Mouse (Mus musculus) G1E-ER4 (cell line): ENCODE measurements around the gene Cpt1b. TPM values are rescaled to one million over a fixed set of nuclear protein-coding genes. Genes with fewer than 3 reads are reported as not detected.

Experiments
- GATA1 ChIP-seq: IDR thresholded peaks from one replicate; pipeline ENCODE4 v1.8.0; 2012; ENCODE audit warnings: low read length, inconsistent platforms
- polyA plus RNA-seq: library from polyadenylated mRNA; stranded (reverse); fragments of >175 nt; gene quantifications from 2 replicates; pipeline ENCODE4 v1.2.3, GENCODE M21; 2012

The Cpt1b gene
- polyA plus RNA-seq, 1 experiment = 0.41 TPM

- no peak for TF ChIP-seq GATA1
Observed at GRCm38 (mm10) chr15:89376957-89377356, 48.7 kb downstream of the Cpt1b start, which contains the start of gene Tymp. TSS of gene Tymp (minus strand) at chr15:89377039.

GRCm38 (mm10) chr15:89376040-89376439, 49.6 kb downstream of the Cpt1b start:
- TF ChIP-seq GATA1 = no peak

DNA sequence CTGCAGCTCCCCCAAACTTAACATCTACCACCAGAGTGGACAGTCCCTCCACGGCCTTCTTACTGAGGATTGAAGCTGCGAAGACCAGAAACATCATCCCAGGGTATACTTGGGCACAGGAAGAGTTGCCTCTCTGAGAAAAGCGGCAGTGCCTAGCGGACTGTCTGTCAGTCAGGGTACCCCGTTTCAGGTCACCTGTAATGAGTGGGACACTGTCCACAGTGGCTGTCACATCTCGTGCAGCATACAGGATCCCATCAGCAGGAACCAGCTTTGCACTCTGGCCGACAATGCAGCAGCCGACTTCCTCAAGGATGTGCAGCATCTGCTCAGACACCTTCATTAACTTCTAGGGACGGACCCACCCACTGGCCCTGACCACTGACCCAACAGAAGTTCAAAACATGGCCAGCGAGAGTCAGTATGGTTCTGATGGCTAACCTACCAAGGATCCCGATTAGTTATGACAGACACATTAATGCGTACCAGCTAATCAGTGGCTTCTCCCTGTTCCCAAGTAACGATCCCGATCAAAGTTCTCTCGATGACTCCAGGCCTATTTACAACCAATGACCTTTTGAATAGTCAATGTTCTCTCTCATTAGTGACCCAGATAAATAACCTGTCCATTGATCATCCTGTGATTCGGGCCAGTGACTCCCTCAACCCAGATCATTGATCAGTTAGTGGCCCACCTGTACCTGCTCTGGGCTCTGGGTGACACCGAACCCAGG, 50.7 kb downstream of the Cpt1b start:
- no peak for TF ChIP-seq GATA1

- TF ChIP-seq GATA1 = no peak
Observed at GRCm38 (mm10) chr15:89374340-89374739, 51.3 kb downstream of the Cpt1b start.

DNA sequence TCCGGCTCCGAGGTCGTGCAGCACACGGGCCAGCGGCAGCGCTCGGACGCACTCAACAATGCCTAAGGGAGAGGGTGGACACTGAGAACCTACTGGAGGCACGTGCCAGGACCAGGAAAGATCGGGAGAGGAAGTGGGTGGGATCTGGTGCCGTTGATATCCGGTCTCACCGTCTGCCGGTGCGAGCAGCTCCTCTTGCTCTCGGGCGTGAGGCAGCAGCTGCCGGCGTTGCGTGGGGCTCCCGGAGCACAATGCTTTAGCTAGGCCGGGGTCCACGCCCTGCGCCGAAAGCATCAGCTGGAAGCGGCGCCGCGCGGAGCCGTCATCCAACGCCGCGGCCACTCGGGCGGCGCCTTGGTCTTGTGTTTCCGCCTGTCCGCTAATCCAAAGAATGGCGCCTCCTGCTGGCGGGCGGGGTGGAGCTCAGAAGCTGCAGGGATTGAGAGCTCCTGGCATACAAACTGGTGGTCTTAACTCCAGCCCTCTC, 51.9 kb downstream of the Cpt1b start, which contains the start of gene Sco2:
Sco2 (minus strand) TSS at position 85 of the 487 bp plus-strand sequence.
- TF ChIP-seq GATA1 = no peak

GRCm38 (mm10) chr15:89373027-89373761, 52.5 kb downstream of the Cpt1b start:
- no peak for TF ChIP-seq GATA1

DNA sequence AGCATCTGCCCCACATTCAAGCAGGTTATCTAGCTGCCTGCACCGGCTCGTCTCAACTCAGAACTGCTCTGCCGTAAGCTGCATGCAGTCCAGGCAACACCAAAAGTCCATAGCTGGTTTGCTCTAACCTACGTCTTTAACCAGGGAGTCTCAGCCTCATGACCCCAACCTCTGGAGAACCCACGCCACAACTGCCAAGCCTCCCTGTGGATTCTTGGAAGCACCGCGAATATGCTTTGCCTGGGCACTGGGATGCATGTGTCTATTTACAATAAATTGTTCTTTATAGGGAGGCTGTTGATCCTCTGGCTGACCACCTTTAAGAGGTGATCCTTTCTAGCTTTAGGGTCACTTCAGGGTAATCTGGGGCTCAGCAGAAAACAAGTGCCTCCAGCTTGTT, 53.1 kb downstream of the Cpt1b start:
- no peak for TF ChIP-seq GATA1

DNA sequence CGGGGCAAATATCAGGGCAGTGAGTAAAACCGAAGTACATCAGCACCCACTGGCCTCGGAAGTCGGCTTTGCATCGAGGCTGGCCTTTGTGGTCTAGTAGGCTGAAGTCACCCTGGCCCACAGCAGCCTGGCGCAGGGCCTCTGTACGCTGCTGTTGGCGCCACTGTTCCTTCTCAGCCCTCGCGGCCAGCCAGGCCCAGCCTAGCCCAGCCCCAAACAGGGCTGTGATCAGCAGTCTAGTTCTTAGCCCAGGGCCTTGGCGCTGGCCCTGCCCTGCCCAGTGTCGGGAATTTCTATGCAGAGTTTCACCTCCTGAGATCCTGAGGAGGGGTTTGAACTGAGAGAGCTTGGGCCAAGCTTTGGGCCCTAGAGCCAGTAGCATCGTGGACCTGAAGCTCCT, 53.6 kb downstream of the Cpt1b start:
- TF ChIP-seq GATA1 = no peak

Other genes starting within 250 kb of the Cpt1b start
- 0.01 TPM in 1 of 2 replicates, not detected in the other for gene Plxnb2, start 245.1 kb downstream of the Cpt1b start, polyA plus RNA-seq
- gene Dennd6b, start 229.4 kb downstream of the Cpt1b start, polyA plus RNA-seq = 5.3 and 7.2 TPM in 2 replicates
- gene Ppp6r2, start 214.3 kb downstream of the Cpt1b start, polyA plus RNA-seq = 200 and 336 TPM in 2 replicates
- gene Sbf1, start 110.6 kb downstream of the Cpt1b start, polyA plus RNA-seq = 140 and 169 TPM in 2 replicates
- not detected in 2 replicates for gene Adm2, start 103.1 kb downstream of the Cpt1b start, polyA plus RNA-seq
- not detected in 2 replicates for gene Miox, start 91.5 kb downstream of the Cpt1b start, polyA plus RNA-seq
- gene Lmf2, start 70.2 kb downstream of the Cpt1b start, polyA plus RNA-seq = 112 and 120 TPM in 2 replicates
- gene Ncaph2, start 70.1 kb downstream of the Cpt1b start, polyA plus RNA-seq = 87.9 and 95.5 TPM in 2 replicates
- 83.8 and 92.0 TPM in 2 replicates for gene Sco2, start 52.0 kb downstream of the Cpt1b start, polyA plus RNA-seq
- 0.69 and 1.4 TPM in 2 replicates for gene Tymp, start 48.8 kb downstream of the Cpt1b start, polyA plus RNA-seq
- not detected in 2 replicates for gene Odf3b, start 46.6 kb downstream of the Cpt1b start, polyA plus RNA-seq
- not detected in 2 replicates for gene Klhdc7b, start 40.9 kb downstream of the Cpt1b start, polyA plus RNA-seq
- gene Syce3, start 15.4 kb downstream of the Cpt1b start, polyA plus RNA-seq = not detected in 2 replicates
- 0.05 and 0.09 TPM in 2 replicates for gene C730034F03Rik, start 3.7 kb upstream of the Cpt1b start, polyA plus RNA-seq
- gene Gm44502, start 3.8 kb upstream of the Cpt1b start, polyA plus RNA-seq = 0.45 and 1.3 TPM in 2 replicates
- gene Chkb, start 4.0 kb upstream of the Cpt1b start, polyA plus RNA-seq = 60.6 and 103 TPM in 2 replicates
- not detected in 2 replicates for gene Mapk8ip2, start 28.1 kb upstream of the Cpt1b start, polyA plus RNA-seq
- 57.4 and 62.9 TPM in 2 replicates for gene Arsa, start 51.6 kb upstream of the Cpt1b start, polyA plus RNA-seq
- gene Shank3, start 73.8 kb upstream of the Cpt1b start, polyA plus RNA-seq = 6.2 and 8.2 TPM in 2 replicates
- gene Acr, start 142.5 kb upstream of the Cpt1b start, polyA plus RNA-seq = not detected in 2 replicates
- gene Rabl2, start 166.1 kb upstream of the Cpt1b start, polyA plus RNA-seq = 9.2 and 12.9 TPM in 2 replicates